Mouse (Mus musculus) inflammation-experienced regulatory T-cells, adult 6 months (primary cell): Measurements from ENCODE around the gene Dlgap1. TPM values are rescaled to one million over a fixed set of nuclear protein-coding genes. Genes with fewer than 3 reads are reported as not detected.

Experiments
- ATAC-seq: one replicate; pipeline ENCODE4 v1.8.0; 2017
- polyA plus RNA-seq, 3 experiments: library from polyadenylated mRNA; unstranded; fragments of 100-300 nt; shearing (Covaris generic); gene quantifications; one replicate each; pipeline ENCODE4 v1.2.1; 2017

Gene Dlgap1
- polyA plus RNA-seq, 3 experiments from 2014 or later: not detected

DNA sequence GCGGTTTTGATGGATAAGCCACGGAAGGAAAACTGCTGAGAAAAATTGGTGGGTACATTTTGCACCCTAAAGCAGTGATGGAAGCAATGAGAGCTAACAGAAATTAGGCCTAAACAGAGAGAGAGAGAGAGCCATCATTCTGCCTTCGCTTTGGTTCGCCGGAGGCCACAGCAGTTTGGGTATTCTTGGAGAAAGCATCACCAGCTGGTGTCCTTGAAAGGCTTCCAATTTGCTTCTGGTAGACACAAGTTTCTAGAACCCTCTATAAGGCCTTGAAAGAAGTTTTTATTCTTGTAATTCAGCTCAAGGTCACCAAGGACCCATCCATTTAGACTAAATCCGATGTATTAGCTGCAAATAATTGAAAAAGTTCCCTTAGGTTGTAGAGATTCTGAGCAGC is 205.0 kb downstream of the Dlgap1 start:
- no peak for ATAC-seq

DNA sequence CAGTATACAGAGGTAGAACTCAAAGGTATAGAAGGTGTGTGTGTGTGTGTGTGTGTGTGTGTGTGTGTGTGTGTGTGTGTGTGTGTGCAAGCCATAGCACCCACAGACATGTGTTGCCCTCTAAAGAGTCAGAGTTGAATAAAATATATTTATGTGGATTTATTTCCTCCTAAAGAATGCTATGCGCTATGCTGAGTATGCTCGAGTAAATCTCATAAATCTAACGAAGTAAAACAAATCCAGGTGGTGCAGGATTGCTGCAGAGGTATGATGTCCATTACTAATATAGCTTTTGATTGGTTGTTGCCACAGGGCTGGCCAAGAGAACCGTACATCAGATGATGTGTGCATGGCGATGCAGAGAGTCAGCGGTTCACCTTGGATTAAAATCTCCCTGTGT is 222.4 kb downstream of the Dlgap1 start:
- ATAC-seq: no peak

- ATAC-seq: no peak
Measured at GRCm38 (mm10) chr17:70222891-70223290, 254.0 kb downstream of the Dlgap1 start.

GRCm38 (mm10) chr17:70247342-70247741 is 278.5 kb downstream of the Dlgap1 start:
- no peak for ATAC-seq

- ATAC-seq: no peak
Measured at GRCm38 (mm10) chr17:70248250-70248649, 279.4 kb downstream of the Dlgap1 start.

DNA sequence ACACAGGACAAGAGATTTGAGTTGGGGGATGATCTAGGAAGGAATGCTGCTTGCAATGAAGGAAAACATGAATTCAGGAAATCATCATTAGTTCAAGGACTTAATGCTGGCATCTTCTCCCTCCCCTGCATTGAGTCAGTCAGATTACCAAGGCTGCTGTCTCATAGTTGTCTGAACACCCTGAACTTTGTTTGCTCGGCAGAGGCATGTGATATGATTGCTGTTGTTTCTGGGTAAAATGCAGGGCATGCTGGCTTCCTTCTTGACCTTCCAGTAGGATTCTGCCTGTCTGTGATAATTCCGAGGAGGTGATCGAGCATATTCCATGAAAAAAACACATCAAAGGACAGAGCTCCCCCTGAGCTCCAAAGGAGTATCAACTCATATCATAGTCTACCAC is 283.6 kb downstream of the Dlgap1 start:
- ATAC-seq: no peak

- ATAC-seq: no peak
Measured at GRCm38 (mm10) chr17:70256371-70256770, 287.5 kb downstream of the Dlgap1 start.

GRCm38 (mm10) chr17:70263156-70263555 is 294.3 kb downstream of the Dlgap1 start:
- ATAC-seq: no peak

DNA sequence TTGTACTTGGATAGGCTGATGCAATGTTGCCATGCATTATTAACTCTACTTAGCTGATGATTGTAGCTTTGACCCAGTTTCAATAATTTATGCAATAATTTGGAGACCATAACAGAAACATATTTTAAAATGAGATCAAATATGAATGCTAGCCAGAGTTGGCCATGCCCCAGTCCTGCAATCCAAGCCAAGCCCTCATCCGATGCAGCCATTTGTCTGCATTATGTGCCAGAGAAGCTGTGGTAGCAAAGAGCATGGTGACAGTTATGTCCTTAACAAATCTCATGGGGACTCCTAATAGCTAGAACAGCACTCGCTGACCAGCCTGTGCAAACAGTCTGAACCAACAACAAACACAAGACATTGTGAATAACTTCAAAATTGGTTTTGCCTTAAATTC is 303.3 kb downstream of the Dlgap1 start:
- no peak for ATAC-seq

DNA sequence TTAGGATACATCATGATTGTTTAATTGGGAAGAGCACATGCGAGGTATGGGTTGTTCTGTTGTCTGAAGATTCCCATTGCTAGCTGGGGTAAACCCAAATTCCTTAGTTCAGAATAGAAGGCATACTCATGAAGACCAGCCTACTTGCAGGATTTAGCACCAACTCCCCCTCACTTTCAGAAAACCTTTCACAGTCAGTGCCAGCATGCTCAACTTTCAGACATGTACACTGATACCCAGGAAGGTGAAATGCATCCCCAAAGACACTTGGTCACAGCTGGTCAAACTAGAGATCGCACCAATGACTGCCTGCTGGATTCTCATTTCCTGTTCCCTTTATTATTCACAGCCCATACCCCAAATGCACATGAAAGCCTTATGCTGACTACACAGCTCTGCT is 318.8 kb downstream of the Dlgap1 start:
- ATAC-seq: no peak

DNA sequence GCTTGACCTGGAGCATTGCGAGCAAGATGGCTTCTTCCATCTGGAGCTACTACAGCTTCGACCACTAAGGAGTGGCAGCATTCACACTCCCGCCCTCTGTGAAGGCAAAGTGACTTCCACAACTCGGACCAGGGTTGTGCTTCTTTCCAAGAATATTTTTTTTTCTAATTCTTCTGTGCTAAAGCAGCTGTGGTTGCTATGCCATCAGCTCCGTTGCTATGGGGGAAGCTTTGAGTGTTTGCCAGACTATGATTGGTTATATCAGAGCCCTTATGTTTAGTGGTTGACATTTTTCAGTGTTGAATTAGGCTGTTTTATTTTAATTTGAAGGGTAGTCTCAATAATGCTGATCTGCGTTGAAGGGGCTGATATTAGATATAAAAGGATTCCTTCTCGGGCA is 325.2 kb downstream of the Dlgap1 start:
- no peak for ATAC-seq

DNA sequence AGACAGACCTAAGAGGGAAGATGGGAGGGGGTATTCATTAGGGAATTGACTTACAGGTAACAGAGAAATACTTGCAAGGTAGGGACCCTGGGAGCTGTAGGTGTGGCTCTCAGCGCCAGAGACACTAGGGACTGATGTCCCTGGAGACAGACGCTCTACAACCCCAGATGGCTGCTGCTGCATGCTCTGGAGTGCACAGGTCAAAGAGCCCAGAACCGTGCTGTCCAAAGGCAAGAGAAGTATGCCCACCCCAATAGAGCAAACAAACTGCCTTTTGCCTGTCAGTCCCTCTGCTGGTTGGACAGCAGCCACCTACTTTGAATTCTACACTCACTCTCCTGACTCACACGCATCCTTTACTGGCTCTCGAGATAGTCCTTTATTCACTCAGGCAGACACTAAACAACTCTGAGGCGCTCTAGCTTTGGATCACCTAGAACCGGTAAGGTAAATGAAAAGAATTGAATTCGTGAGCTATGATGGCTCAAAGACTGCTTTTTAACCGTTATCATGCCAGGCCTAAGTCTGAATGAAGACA is 333.1 kb downstream of the Dlgap1 start:
- no peak for ATAC-seq

DNA sequence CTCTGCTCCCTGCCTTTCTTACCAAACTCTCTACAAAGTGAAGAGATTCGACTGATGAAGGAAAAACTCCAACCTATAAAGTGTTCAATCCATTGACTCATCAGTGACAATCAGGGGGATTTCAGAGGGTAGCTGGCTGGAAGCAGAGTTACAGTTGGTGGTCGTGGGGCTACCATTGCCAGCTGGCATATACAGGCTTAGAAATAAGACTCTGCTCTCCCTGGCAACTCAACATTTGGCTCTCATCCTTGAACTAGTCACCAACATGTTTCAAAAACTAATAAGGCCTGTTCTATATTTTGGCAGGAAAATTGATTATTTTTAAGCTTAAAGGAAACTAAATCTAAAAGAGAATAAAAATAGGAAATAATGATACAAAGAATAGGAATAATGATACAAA is 333.8 kb downstream of the Dlgap1 start:
- ATAC-seq: no peak

DNA sequence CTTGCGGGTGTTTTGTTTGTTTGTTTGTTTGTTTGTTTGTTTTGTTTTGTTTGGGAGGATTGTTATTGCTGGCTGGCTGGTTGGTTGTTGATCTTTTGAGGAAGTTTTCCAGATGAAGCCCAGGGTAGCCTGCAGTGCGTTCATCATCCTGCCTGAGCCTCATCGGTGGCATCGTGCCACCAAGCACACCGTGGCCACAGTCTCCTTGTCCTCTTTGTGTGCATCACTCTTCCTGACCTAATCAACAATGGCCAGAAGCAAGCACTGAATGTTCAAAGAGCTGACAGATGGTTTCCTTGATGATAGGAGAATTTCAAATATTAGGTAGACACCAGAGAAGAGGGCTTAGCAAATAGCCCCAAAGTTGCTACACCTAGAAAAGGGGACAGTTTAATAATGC is 336.1 kb downstream of the Dlgap1 start:
- no peak for ATAC-seq

DNA sequence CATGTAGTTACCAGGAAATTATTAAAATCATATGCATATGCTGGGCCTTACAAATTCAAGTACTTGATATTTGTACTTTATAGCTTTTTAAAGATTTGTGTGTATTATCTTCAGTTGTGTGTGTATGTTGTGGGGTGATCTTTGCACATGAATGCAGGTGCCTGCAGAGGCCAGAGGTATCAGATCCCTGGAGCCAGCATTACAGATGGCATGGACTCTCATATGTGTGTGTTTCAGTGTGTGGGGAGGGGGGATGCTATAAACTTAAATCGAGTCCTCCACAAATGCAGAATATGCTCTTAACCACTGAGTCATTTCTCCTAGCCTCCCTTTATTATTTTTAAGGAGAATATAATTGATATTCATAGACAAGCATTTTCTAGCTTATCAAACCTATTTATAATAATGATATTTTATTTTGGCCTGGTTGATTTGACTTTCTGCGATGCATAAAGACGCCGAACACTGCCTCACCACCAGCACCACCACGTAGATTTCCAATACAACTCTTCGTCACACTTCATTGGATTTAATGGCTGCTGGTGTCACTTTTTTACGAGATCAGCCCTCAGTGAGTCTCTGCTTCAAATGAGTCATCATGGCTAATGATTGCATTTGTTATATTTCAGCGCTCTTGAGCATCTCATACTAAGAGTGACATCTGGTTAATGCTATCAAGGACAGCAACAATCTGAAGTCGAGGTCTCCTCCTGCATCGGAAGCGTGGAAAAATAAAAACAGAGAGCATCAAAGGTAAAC is 338.7 kb downstream of the Dlgap1 start:
- no peak for ATAC-seq

DNA sequence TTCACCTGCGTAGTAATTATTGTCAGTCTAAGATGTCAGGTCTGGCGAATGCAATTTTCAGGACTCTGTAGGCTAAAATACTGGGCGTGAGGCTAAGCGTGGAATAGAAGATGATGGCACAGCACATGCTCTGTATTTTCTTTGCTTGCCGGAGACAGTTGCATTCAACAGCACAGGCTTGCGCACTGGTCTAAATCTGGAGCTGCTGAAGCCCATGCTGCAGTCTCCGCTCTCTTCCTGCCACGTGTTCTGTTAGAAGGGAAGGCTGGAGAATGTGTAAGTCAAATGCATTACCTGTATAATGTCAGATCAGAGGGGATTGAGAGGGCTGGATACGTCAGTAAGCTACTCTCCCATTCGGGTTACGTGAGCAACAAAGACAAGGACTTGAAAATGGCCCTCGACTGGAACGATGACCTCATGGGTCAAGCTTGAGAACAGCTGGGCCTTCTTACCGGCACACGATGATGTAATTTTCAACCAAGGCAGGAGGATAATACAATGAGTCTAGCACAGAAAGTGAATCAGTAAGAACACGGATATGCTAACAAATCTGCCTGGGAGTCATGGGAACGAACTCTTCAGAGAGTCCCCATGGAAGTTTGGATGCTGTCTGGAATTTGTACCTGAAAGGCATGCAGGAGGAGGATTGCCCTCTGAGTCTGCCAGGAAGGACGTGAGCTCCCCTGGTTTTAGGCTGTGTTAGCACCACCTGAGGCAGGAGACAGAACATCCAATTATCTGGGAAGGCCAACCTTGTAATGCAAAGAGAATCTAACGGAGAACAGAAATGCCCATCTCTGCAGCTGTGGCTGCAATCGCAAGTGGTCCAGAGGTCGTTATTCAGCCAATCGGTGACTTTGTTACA is 339.7 kb downstream of the Dlgap1 start:
- ATAC-seq: no peak

DNA sequence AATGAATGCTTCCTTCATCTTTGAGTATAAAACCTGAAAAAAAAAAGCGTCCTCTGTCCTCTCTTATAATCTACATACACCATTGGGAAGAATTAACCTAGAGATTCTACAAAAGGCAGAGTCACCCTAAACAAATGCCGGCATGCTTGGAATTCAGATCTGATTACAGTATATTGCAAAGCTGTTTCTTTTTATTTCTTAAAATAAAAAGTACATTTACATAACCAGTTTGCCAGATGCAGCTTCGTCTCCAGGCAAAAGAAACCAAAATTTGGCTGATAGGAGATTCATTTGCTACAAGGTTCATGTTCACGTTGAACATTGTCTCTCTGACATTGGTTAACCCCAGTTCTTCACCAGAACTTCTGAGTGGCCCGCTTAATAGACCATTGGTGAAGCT is 347.5 kb downstream of the Dlgap1 start:
- no peak for ATAC-seq

- no peak for ATAC-seq
Measured at GRCm38 (mm10) chr17:70317779-70318178, 348.9 kb downstream of the Dlgap1 start.

- no peak for ATAC-seq
Measured at GRCm38 (mm10) chr17:70321976-70322375, 353.1 kb downstream of the Dlgap1 start.

- no peak for ATAC-seq
Measured at GRCm38 (mm10) chr17:70333440-70333839, 364.6 kb downstream of the Dlgap1 start.

DNA sequence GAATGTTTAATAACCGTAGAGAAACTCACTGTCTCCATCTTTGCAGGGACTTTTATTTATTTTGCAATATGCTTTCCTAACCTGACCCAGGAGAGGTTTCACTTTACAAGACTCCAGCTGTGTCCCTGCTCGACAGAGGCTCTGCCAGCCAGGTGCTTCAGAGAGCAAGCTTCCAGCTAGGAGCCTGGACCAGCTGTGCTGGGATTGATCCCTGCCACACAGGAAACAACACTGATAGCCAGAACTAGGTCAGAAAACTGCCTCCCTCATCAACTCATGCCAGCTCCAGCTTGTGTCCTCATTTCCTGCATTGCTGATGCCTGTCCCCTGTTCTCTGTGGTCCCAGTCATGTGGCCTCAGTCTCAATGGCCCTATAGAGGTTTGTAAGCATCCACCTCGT is 365.3 kb downstream of the Dlgap1 start:
- ATAC-seq: no peak

DNA sequence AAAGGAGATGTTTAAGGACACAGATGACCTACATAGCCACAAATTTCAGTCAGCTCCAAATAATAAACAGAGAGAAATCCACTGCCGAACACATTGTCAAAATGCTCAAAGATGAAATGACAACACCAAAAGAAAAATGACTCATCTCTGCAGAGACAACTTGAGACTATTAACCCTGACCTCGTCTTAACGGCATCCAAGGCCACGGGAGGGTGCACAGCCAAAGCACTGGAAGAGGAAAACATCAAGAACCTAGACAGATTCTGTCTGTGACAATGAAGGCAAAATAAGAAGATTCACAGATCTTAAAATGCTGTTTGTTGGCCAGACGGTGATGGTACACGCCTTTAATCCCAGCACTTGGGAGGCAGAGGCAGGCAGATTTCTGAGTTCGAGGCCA is 370.9 kb downstream of the Dlgap1 start:
- no peak for ATAC-seq

DNA sequence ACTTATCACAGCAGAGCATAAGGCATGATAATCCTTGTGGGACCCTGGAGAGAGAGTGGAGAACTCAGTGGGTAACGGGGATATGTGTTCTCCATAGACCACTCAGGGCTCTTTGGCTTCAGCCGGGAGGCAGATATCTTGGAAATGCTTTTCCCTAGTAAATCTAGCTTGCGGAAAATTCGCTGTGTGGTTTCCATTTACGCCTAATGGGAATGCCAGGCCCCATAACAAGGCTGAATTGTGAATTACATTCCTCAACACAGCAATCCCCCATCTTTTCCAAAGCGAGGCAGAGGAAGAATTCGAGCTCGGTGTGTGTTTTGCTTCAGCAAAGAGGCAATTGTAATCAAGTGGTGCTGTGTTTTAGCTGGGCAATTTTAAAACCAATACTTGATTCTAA is 372.4 kb downstream of the Dlgap1 start:
- ATAC-seq: no peak

DNA sequence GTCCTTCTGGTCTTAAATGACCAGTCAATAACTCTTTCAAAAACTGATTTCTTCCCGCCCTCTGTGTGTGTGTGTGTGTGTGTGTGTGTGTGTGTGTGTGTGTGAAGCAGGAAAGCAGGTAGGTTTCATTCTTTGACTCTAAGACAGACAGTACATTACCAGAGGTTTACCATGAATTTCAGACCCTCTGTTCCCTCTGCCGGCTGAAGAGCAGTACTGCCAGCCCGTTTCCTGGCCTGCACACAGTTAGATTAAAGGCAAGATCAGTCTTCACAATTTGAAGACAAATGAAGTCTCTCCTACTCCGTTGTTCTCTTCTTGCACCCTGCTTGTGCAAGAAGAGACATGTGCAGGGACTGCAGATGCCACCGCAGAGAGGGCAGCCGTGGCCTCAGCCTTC is 373.0 kb downstream of the Dlgap1 start:
- no peak for ATAC-seq
